Mouse (Mus musculus) forebrain, embryonic 16.5 days (tissue): ENCODE data around the gene Cep164. TPM values are rescaled to one million over a fixed set of nuclear protein-coding genes. Genes with fewer than 3 reads are reported as not detected.
"Not testable (repeated sequence)": the region's sequence is repeated elsewhere in the genome, so short reads cannot be mapped to it uniquely, and the experiment has no call there.

ENCODE experiments used
- ATAC-seq: fragments of 200-750 bp; cut with Nextera tagmentation; 2 replicates; pipeline ENCODE4 v1.8.0; 2017; ENCODE audit warnings: mild to moderate bottlenecking, moderate library complexity
- H3K27ac ChIP-seq: fragments of 300-500 bp; sonication (generic); 2 replicates; pipeline ENCODE4 v1.5.1; 2014; ENCODE audit warnings: low read length, control low read depth
- H3K27me3 ChIP-seq: fragments of 300-500 bp; sonication (generic); replicated peaks from 2 replicates; pipeline ENCODE4 v1.6.1; 2014; ENCODE audit warnings: low read length; ENCODE audit not compliant: control insufficient read depth, insufficient read depth
- H3K36me3 ChIP-seq: fragments of 300-500 bp; sonication (generic); 2 replicates; pipeline ENCODE4 v1.6.1; 2014; ENCODE audit not compliant: control insufficient read depth, insufficient read depth
- H3K4me1 ChIP-seq: fragments of 300-500 bp; sonication (generic); replicated peaks from 2 replicates; pipeline ENCODE4 v1.6.1; 2014; ENCODE audit warnings: low read length; ENCODE audit not compliant: control insufficient read depth, insufficient read depth
- H3K4me2 ChIP-seq: fragments of 300-500 bp; sonication (generic); 2 replicates; pipeline ENCODE4 v1.6.1; 2014; ENCODE audit warnings: mild to moderate bottlenecking, low read length, control low read depth
- H3K4me3 ChIP-seq: fragments of 300-500 bp; sonication (generic); replicated peaks from 2 replicates; pipeline ENCODE4 v1.5.1; 2014; ENCODE audit warnings: mild to moderate bottlenecking, low read length, control low read depth
- H3K9ac ChIP-seq: fragments of 300-500 bp; sonication (generic); replicated peaks from 2 replicates; pipeline ENCODE4 v1.6.1; 2014; ENCODE audit warnings: low read depth, low read length, control low read depth
- H3K9me3 ChIP-seq: fragments of 300-500 bp; sonication (generic); 2 replicates; pipeline ENCODE4 v1.6.1; 2016; ENCODE audit warnings: low read length; ENCODE audit not compliant: control insufficient read depth
- WGBS: fragments of 180-500 bp; shearing (Covaris S2); extraction: QIAGEN DNeasy Blood & Tissue Kit; methylation state at CpG from one replicate; pipeline ENCODE4 v1.1.7; 2014; 5-methylcytosine and 5-hydroxymethylcytosine counted together
- polyA plus RNA-seq: library from polyadenylated mRNA; unstranded; fragments of >200 nt; fragmentation: Nextera tagmentation; extraction: Ambion mirVana; gene quantifications from 2 replicates; pipeline ENCODE4 v1.2.1, GENCODE M21; 2015

Cep164 gene
- polyA plus RNA-seq, 1 experiment from 2014 or later = 17.9 TPM

DNA sequence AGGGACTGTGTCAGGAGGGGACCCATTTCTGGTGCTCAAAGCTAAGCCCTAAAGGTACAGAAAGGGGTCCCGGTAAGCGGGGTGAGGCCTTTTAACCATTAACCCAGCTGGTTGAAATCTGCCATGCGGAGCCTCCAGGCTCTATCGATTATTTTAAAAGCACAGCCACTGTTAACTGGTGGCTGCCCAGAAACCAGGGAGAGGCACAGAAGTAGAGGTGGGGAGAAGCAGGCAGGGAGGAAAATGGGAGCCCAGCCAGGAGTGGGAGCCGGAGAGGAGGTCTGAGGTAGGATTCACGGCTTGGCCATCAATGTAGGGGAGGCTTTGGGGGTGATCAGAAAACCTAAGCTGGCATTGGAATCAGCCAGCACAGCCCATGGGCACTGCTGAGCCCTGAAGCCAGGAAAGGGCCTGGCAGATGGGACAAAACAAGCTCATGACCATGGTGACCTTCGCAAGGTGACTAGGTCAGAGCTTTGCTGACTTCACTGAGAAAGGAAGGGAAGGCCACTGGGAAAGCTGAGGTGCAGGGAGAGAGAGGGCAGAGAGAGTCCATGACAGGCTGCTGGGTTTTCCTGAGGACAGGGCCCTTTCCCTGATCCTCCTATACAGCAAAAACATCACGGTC, 22.2 kb upstream of the Cep164 start:
- Histone ChIP-seq H3K27ac (no peak overlapping the region; the same call in 1 of the 2 replicates), H3K9me3 (no peaks in the 10 kb centered on the region)
- no peak for ATAC-seq

DNA sequence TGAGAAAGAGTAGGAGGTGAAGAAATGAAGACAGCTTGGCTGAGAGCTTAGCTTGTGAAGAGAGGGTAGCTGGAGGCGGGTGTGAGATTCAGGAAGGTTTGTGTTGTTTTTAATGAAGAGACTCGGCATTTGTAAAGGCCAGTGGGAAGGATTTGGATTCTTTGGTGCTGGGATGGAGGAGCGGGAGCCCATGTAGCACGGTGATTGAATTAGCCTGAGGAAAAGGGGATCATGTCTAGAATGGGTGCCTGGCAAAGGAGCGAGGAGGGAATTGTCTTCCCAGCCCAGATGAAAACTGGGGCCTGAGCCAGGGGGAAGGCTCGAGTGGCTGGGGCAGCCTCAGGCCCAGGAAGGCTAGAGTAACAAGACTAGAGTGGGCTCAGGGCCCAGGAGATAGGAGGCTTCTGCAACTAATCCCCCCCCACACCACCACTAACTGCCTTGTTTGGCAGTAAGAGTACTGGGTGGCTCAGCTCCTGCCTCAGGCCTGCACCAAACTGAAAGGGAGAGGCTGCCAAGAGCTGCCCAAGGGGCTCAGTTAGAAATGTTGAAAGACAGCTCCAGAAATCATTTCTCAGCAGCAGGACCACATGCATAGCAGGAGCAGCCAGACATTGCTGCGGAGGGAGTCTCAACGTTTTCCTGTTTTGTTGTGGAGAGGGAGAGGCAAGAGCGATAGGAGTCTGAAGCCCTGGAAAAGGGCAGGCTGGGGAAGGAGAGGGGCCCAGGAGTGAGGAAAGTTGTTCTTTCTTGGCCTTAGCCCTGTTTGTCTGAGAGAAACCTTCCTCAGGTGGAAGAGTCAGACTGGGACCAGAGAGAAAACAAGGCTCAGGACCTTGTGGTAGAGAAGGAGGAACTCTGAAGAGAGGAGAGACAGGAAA, 21.3 kb upstream of the Cep164 start:
- H3K27ac ChIP-seq = peak overlapping the region; percentile 48
- peaks cover 15% of the 10 kb centered on the region for H3K4me1 ChIP-seq
- 48% methylated on average over 9 of the region's 9 CpGs for WGBS
- peaks cover 4% of the 10 kb centered on the region for H3K36me3 ChIP-seq
- no peaks in the 10 kb centered on the region for H3K9me3 ChIP-seq
- H3K4me2 ChIP-seq = no peak overlapping the region
- no peak overlapping the region for H3K4me3 ChIP-seq
- H3K9ac ChIP-seq = no peak overlapping the region
- H3K27me3 ChIP-seq = no peaks in the 10 kb centered on the region
- ATAC-seq = peak; percentile 82

More for the DNA sequence above, 22.2 kb upstream of the Cep164 start:
- WGBS = 87% methylated on average over 8 of the region's 8 CpGs
- Histone ChIP-seq H3K4me1 (peaks cover 15% of the 10 kb centered on the region), H3K27me3 (no peaks in the 10 kb centered on the region), H3K4me3 (no peak overlapping the region), H3K4me2 (no peak overlapping the region), H3K36me3 (peaks cover 4% of the 10 kb centered on the region), H3K9ac (no peak overlapping the region)

DNA sequence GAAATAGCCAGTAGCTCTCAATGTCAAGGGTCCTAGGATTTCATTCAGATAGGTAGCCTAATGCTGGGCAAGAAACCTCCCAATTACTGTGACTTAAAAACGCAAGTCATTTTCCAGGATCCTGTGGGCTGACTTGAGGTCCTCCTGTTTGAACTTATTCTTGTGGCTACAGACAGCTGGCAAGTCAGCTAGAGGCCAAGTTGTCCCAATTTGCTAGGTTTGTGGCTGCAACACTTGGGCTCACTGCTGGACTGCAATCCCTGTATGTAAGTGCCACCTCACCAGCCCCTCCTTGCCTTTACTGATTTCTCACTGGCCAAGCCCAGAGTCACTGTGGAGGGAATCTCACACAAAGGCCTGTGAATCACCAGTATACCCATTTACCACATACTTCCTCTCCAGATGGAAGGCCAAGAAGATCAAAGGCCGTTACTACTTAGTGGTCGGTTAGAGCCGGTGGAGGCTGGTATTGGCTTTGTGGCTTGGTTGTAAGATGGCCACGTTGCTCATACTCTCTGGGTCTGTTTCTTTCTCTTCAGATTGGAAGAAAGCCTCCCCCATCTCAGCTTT, 18.5 kb upstream of the Cep164 start:
- Histone ChIP-seq H3K36me3 (no peaks in the 10 kb centered on the region), H3K9ac (no peak overlapping the region), H3K9me3 (no peaks in the 10 kb centered on the region), H3K27ac (no peak overlapping the region), H3K4me2 (no peak overlapping the region), H3K27me3 (no peaks in the 10 kb centered on the region), H3K4me3 (no peak overlapping the region), H3K4me1 (peaks cover 17% of the 10 kb centered on the region)
- 93% methylated on average over 5 of the region's 5 CpGs for WGBS
- no peak for ATAC-seq

DNA sequence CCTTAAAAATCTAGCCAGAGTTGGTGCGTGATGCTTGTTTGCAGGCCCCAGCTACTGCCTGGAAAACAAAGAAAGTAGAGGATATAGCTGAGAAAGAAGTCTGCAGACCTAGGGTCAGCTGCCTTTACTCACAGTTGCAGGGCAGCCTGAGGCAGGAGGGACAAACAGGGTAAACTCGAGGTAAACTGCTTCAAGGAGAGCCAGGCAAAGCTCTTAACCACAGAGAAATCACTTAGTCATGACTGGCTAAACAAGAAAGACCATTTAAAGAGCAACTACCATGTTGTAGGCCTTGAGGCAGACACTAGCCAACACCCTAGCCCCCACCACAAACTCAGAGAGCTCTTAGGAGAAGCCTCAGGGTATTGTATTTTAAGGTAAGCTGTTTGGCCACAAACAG, 17.7 kb upstream of the Cep164 start:
- not testable (repeated sequence) for H3K27me3 ChIP-seq, H3K36me3 ChIP-seq, H3K9me3 ChIP-seq, H3K27ac ChIP-seq, H3K9ac ChIP-seq, ATAC-seq, H3K4me2 ChIP-seq, H3K4me3 ChIP-seq
- WGBS = 80% methylated on average over 2 of the region's 2 CpGs
- H3K4me1 ChIP-seq = peaks cover 25% of the 10 kb centered on the region

DNA sequence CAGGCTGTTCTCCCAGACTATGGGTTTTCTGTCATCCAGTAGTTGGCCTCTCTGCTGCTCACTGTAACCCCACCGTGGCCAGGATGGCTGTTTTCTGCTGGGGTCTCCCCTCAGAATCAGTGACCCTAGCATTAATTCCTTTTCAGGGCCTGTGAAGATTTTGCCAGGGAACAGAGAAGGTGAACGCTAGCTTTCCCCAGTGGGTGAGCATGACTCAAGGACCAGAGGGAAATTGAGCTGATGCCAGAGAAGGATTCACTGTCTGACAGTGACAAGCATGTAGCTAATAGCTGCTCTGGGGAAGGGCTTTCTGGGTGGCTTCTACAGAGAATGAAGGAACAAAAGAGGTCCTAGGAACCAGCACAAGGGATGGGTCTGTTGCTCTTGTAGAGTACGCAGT, 17.1 kb upstream of the Cep164 start:
- Histone ChIP-seq H3K36me3 (no peaks in the 10 kb centered on the region), H3K4me3 (no peak overlapping the region), H3K4me1 (peaks cover 31% of the 10 kb centered on the region), H3K27me3 (no peaks in the 10 kb centered on the region), H3K27ac (no peak overlapping the region), H3K4me2 (no peak overlapping the region), H3K9ac (no peak overlapping the region), H3K9me3 (no peaks in the 10 kb centered on the region)
- 76% methylated on average over 3 of the region's 3 CpGs for WGBS
- no peak for ATAC-seq

DNA sequence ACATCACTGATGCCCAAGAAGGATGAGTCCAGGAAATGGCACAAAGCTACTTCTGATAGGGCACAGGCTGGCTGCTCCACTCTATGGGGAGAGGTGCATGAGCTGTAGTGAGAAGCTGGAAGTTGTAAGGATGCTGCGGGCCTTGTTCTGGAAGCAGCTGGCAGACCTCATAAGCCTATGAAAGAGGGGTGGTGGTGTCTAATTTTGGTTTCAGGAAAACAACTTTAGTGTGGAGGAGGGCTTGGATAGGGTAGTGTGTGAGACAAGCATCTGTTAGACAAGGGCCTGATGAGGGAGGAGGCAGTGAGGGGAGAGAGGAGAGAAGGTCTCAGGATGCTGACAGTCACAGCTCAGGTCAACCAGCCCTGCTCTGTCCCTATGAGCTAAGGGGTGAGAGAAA, 15.3 kb upstream of the Cep164 start:
- H3K9me3 ChIP-seq = no peaks in the 10 kb centered on the region
- no peak overlapping the region for H3K27ac ChIP-seq
- peaks cover 31% of the 10 kb centered on the region for H3K4me1 ChIP-seq
- WGBS = 93% methylated on average over 1 of the region's 1 CpGs
- no peak for ATAC-seq
- H3K36me3 ChIP-seq = no peaks in the 10 kb centered on the region
- H3K9ac ChIP-seq = no peak overlapping the region
- H3K4me2 ChIP-seq = no peak overlapping the region
- H3K27me3 ChIP-seq = no peaks in the 10 kb centered on the region
- H3K4me3 ChIP-seq = no peak overlapping the region

DNA sequence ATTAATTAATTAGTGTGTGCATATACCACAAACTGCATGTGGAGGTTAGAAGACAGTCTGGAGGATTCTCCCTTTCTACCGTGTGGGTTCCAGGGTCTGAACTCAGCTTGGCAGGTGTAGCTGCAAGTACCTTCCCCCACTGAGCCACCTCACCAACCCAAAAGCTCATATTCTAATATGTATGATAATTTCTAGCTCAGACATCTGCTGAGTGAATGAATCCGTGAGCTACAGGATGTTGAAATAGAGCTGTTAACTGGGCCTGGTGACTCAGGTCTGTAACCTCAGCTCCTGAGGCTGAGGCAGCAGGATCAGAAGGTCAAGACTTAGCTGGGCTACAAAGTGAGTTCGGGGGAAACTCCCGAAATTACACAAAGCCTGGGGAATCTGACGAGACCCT, 14.5 kb upstream of the Cep164 start:
- WGBS = 83% methylated on average over 5 of the region's 5 CpGs

DNA sequence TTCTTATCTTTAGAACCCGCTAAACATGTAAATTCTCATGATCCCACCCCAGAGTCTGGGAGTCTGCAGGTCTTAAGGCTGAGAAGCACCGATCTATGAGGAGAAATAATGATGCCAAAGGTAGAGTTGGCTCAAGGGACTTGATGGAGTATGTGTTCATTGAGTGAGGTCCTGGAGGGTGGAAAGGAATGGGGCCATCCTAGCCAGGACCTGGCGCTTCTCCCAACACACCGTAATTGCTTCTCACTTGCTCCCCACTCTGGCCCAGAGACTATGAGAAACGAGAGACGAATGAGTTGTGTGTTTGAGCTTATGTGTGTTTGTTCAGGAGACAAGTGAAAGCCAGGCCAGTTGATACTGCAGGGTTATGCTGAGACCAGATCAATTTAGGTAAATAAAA, 13.0 kb upstream of the Cep164 start:
- no peak overlapping the region for H3K27ac ChIP-seq
- H3K4me1 ChIP-seq = peaks cover 31% of the 10 kb centered on the region
- no peak overlapping the region for H3K4me3 ChIP-seq
- no peaks in the 10 kb centered on the region for H3K36me3 ChIP-seq
- H3K9ac ChIP-seq = no peak overlapping the region
- WGBS = 79% methylated on average over 6 of the region's 6 CpGs
- no peak for ATAC-seq
- no peaks in the 10 kb centered on the region for H3K9me3 ChIP-seq
- H3K27me3 ChIP-seq = no peaks in the 10 kb centered on the region
- no peak overlapping the region for H3K4me2 ChIP-seq

More for the DNA sequence above, 14.5 kb upstream of the Cep164 start:
- Histone ChIP-seq H3K27ac (no peak overlapping the region), H3K9ac (no peak overlapping the region), H3K4me1 (peaks cover 31% of the 10 kb centered on the region), H3K27me3 (no peaks in the 10 kb centered on the region), H3K36me3 (no peaks in the 10 kb centered on the region), H3K4me3 (no peak overlapping the region), H3K4me2 (no peak overlapping the region), H3K9me3 (no peaks in the 10 kb centered on the region)
- no peak for ATAC-seq

DNA sequence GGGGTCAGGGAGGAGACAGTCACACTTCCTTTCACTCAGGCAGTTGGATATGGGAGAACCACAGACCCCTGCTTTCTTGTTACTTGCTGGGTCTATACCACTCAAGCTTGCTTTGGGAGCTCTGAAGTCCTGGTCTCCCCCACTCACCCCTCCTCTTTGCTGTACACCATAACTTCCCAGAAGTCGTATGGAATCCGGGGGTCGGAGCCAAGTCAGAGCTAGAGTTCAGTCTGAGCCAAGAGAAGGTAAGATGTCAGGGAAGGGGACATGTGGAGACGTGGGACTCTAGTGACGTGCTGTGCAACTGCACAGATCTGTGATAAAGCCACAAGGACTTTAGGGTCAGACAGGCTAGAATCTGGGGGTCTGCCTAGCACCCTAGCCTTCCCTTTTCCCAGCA, 11.8 kb upstream of the Cep164 start:
- Histone ChIP-seq H3K27me3 (no peaks in the 10 kb centered on the region), H3K4me1 (peaks cover 31% of the 10 kb centered on the region), H3K9me3 (no peaks in the 10 kb centered on the region), H3K36me3 (no peaks in the 10 kb centered on the region), H3K4me3 (peak overlapping the region; percentile 93; the same call in 1 of the 2 replicates), H3K4me2 (peak overlapping the region; percentile 59), H3K9ac (0 out of 2 replicates have a peak overlapping the region, but pooled peaks have one; percentile 18), H3K27ac (no peak overlapping the region)
- ATAC-seq = no peak
- WGBS = 76% methylated on average over 5 of the region's 5 CpGs
